Mouse (Mus musculus) liver, embryonic 14.5 days (tissue): Measurements from ENCODE around the gene Bmt2. TPM values are rescaled to one million over a fixed set of nuclear protein-coding genes. Genes with fewer than 3 reads are reported as not detected.
A peak's percentile ranks its signal among the peaks of the same experiment; 100 is the strongest.

Experiments
- ATAC-seq: fragments of 200-750 bp; cut with Nextera tagmentation; 2 replicates; pipeline ENCODE4 v1.8.0; 2017; ENCODE audit warnings: moderate number of reproducible peaks, mild to moderate bottlenecking, moderate library complexity; ENCODE audit not compliant: insufficient read depth
- DNase-seq, 3 experiments: peaks; one replicate each; pipeline ENCODE4 v3.0.0-alpha.2; 2012 to 2013; ENCODE audit warnings: low read depth in 3 of 3, low spot score in 3 of 3
- H3K27ac ChIP-seq: fragments of 300-500 bp; sonication (generic); 2 replicates; pipeline ENCODE4 v1.5.1; 2014; ENCODE audit warnings: moderate library complexity, mild to moderate bottlenecking, control low read depth, inconsistent platforms
- H3K27me3 ChIP-seq: fragments of 300-500 bp; sonication (generic); 2 replicates; pipeline ENCODE4 v1.6.1; 2014; ENCODE audit warnings: mild to moderate bottlenecking, low read length, moderate library complexity; ENCODE audit not compliant: control insufficient read depth, insufficient read depth
- H3K36me3 ChIP-seq: fragments of 300-500 bp; sonication (generic); replicated peaks from 2 replicates; pipeline ENCODE4 v1.6.1; 2014; ENCODE audit warnings: low read depth; ENCODE audit not compliant: control insufficient read depth, insufficient read depth
- H3K4me1 ChIP-seq, 2 experiments: fragments of 200-500 bp in 1 of 2; fragments of 300-500 bp in 1 of 2; sonication (generic) in 1 of 2; replicated peaks; 2 replicates each; pipeline ENCODE4 v1.6.1; 2012 to 2014; ENCODE audit warnings: antibody characterized with exemption in 1 of 2, inconsistent platforms in 1 of 2, low read length in 1 of 2; ENCODE audit not compliant: control insufficient read depth in 2 of 2, insufficient read depth in 2 of 2
- H3K4me2 ChIP-seq: fragments of 300-500 bp; sonication (generic); 2 replicates; pipeline ENCODE4 v1.6.1; 2014; ENCODE audit warnings: low read depth, mild to moderate bottlenecking, control low read depth, moderate library complexity
- H3K4me3 ChIP-seq, 2 experiments: fragments of 200-500 bp in 1 of 2; fragments of 300-500 bp in 1 of 2; sonication (generic) in 1 of 2; 2 replicates each; pipeline ENCODE4 v1.5.1; 2012 to 2014; ENCODE audit warnings: low read depth in 2 of 2, low read length in 2 of 2, mild to moderate bottlenecking in 2 of 2, control low read depth in 1 of 2, inconsistent platforms in 1 of 2, moderate library complexity in 1 of 2; ENCODE audit not compliant: insufficient read depth in 1 of 2
- H3K9ac ChIP-seq: fragments of 300-500 bp; sonication (generic); replicated peaks from 2 replicates; pipeline ENCODE4 v1.6.1; 2014; ENCODE audit warnings: mild to moderate bottlenecking, control low read depth, moderate library complexity
- H3K9me3 ChIP-seq: fragments of 300-500 bp; sonication (generic); 2 replicates; pipeline ENCODE4 v1.6.1; 2016; ENCODE audit warnings: low read length, mixed read lengths; ENCODE audit not compliant: control insufficient read depth
- CTCF ChIP-seq: IDR thresholded peaks from 2 replicates; pipeline ENCODE4 v1.5.1; 2016; ENCODE audit warnings: antibody characterized with exemption, low read depth, control low read depth
- EP300 ChIP-seq: IDR thresholded peaks from 2 replicates; pipeline ENCODE4 v1.6.1; 2016; ENCODE audit warnings: antibody characterized with exemption, low read depth
- WGBS: fragments of 180-500 bp; shearing (Covaris S2); extraction: QIAGEN DNeasy Blood & Tissue Kit; methylation state at CpG from one replicate; pipeline ENCODE4 v1.1.7; 2014; ENCODE audit not compliant: insufficient replicate concordance; 5-methylcytosine and 5-hydroxymethylcytosine counted together
- polyA plus RNA-seq, 2 experiments: library from polyadenylated mRNA; depleted of rRNA in 1 of 2; stranded (reverse) in 1 of 2; unstranded in 1 of 2; fragments of >200 nt; fragmentation: Nextera tagmentation in 1 of 2; extraction: Ambion mirVana in 1 of 2; gene quantifications; 2 replicates each; pipeline versions ENCODE4 v1.2.1 to v1.2.3; 2012 to 2014

The Bmt2 gene
- polyA plus RNA-seq, 2 experiments = 2.2 to 3.0 TPM

- H3K4me2 ChIP-seq = no peak overlapping the region
- H3K4me3 ChIP-seq = no peak overlapping the region
- DNase-seq = no peak
- TF ChIP-seq CTCF = no peak
- H3K4me1 ChIP-seq = peaks cover 0 to 4% of the 10 kb centered on the region in 2 experiments; a peak in 3 of 4 replicates
- no peaks in the 10 kb centered on the region for H3K36me3 ChIP-seq
- no peaks in the 10 kb centered on the region for H3K9me3 ChIP-seq
- no peaks in the 10 kb centered on the region for H3K27me3 ChIP-seq
- 52% methylated on average over 3 of the region's 3 CpGs for WGBS
- 0 out of 2 replicates have a peak, but pooled peaks have one; percentile 28 for ATAC-seq
- no peak overlapping the region for H3K9ac ChIP-seq
- no peak overlapping the region for H3K27ac ChIP-seq
Observed at GRCm38 (mm10) chr6:13652284-13652683, 25.5 kb downstream of the Bmt2 start.

- Histone ChIP-seq H3K4me3 (no peak overlapping the region), H3K9ac (no peak overlapping the region), H3K27me3 (no peaks in the 10 kb centered on the region), H3K9me3 (no peaks in the 10 kb centered on the region), H3K4me2 (no peak overlapping the region), H3K27ac (no peak overlapping the region), H3K36me3 (no peaks in the 10 kb centered on the region), H3K4me1 (peaks cover 0 to 4% of the 10 kb centered on the region in 2 experiments; a peak in 3 of 4 replicates)
- ATAC-seq = no peak
- 70% methylated on average over 3 of the region's 3 CpGs for WGBS
- TF ChIP-seq CTCF (no peak), EP300 (no peak)
- no peak for DNase-seq
Observed at GRCm38 (mm10) chr6:13650854-13651253, 26.9 kb downstream of the Bmt2 start.

GRCm38 (mm10) chr6:13648305-13648704 lies 29.5 kb downstream of the Bmt2 start:
- Histone ChIP-seq H3K4me3 (no peak overlapping the region), H3K9ac (no peak overlapping the region), H3K9me3 (no peaks in the 10 kb centered on the region), H3K36me3 (no peaks in the 10 kb centered on the region), H3K4me1 (peaks cover 0 to 4% of the 10 kb centered on the region in 2 experiments; a peak in 3 of 4 replicates), H3K4me2 (no peak overlapping the region), H3K27ac (no peak overlapping the region), H3K27me3 (no peaks in the 10 kb centered on the region)
- ATAC-seq (no peak), DNase-seq (no peak)
- TF ChIP-seq EP300 = no peak
- TF ChIP-seq CTCF = no peak

GRCm38 (mm10) chr6:13636582-13636989 lies 41.2 kb downstream of the Bmt2 start:
- Histone ChIP-seq H3K27ac (no peak overlapping the region), H3K36me3 (no peaks in the 10 kb centered on the region), H3K4me3 (no peak overlapping the region), H3K4me2 (no peak overlapping the region), H3K27me3 (no peaks in the 10 kb centered on the region), H3K9me3 (no peaks in the 10 kb centered on the region), H3K4me1 (no peaks in the 10 kb centered on the region), H3K9ac (no peak overlapping the region)
- ATAC-seq (no peak), DNase-seq (no peak)
- TF ChIP-seq EP300 (no peak), CTCF (no peak)
- WGBS = 57% methylated on average over 3 of the region's 3 CpGs

GRCm38 (mm10) chr6:13632571-13632970 lies 45.2 kb downstream of the Bmt2 start:
- ATAC-seq = no peak
- WGBS = 77% methylated on average over 1 of the region's 1 CpGs

More at GRCm38 (mm10) chr6:13632571-13632970, 45.2 kb downstream of the Bmt2 start:
- no peak for DNase-seq
- Histone ChIP-seq H3K9ac (no peak overlapping the region), H3K27ac (no peak overlapping the region), H3K27me3 (no peaks in the 10 kb centered on the region), H3K9me3 (no peaks in the 10 kb centered on the region), H3K4me1 (no peaks in the 10 kb centered on the region), H3K4me3 (no peak overlapping the region), H3K4me2 (no peak overlapping the region), H3K36me3 (no peaks in the 10 kb centered on the region)
- TF ChIP-seq EP300 = no peak
- no peak for TF ChIP-seq CTCF
